Mouse (Mus musculus) right cerebral cortex, postnatal 10 days (tissue): Measurements from ENCODE around the gene Sh3glb2.

ENCODE experiments used
- DNase-seq, 2 experiments: peaks; one replicate each; pipeline ENCODE4 v3.0.0; 2021; ENCODE audit warnings: low spot score in 2 of 2

Gene Sh3glb2

DNA sequence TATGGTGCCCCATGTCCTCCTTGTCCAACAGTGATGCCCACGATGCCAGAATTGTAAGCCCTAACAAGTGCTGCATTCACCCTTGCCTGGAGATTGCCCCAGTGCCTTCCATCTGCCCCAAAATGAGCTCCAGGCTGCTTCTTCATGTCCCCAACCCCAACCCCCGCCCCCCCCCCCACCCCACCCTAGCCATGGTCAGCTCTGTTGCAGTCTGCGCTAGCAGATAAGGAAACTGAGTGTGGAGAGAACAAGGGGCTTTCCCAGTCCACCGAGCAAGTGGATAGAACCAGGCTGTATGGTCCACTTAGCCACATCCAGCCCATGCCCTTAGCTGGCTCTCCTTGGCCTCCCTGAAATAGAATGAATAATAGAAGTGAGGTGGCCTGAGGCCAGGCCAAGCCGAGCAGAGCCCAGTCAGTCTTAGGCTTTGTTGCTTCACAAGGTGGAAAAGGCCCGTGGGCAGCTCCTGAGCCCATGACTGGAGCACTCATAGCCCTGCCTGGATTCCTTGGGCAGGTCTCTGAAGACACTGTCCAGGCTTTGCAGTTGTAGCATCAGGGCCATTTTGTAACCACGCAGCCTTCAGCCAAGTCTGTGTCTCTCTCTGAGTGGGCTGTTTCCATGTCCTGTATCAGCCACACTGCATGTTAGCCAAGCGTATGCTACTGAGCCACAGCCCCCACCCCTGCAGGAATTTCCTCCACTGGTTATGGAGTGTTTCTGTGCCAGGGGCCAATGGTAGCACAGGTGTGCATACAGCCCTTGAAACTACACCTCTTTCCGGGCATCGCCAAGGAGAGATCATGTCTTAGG lies 21.6 kb upstream of the Sh3glb2 start:
- no peak for DNase-seq

DNA sequence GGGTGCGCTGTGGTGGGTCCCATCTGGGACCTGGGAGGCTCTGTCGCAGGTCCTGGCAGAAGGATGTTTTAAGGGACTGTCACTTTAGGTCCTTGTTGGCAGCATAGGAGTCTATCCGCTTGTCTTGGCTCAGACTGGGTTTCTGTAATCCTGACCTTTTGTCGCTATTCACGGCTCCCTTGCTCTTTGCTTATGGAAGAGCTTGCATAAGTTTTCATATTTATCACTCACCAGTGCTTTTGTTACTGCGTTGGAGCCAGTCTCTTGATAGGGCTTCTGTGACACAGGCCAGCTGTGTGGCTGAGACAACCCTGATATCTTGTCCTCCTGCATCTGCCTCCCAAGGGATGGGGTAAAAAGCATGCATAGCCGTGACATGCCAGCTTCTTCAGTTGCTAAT lies 20.2 kb upstream of the Sh3glb2 start:
- no peak for DNase-seq

DNA sequence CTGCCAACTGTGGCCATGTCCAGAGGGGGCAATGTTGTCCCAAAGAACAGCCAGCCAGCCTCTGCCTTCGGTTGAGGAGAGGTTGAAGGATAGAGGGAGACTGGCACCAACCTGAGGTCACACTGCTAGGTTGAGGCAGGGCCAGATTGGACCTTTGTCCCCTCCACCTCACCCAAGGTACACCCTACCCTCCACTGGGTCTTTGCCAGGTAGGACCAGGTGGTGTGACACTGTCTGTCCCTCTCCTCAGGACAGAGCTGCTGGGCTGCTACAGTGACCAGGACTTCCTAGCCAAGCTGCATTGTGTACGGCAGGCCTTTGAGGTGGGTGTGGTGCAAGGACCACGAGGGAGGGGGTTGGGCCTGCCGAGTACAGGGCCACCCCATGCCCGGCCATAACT lies 18.6 kb upstream of the Sh3glb2 start:
- DNase-seq = no peak

- DNase-seq = no peak
Observed at GRCm38 (mm10) chr2:30375893-30376292, 16.8 kb upstream of the Sh3glb2 start.

DNA sequence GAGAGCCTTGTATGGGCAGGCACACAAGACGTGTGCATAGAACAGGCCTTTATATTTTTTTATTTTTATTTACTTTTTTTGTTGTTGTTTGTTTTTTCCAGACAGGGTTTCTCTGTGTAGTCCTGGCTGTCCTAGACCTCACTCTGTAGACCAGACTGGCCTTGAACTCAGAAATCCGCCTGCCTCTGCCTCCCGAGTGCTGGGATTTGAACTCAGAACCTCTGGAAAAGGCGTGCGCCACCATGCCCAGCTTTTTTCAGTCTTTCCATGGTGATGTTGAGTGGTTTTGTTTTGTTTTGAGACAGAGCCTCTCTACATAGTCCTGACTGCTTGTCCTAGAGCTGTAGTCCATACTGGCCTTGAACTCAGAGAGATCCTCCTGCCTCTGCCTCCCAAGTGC lies 13.6 kb upstream of the Sh3glb2 start:
- no peak for DNase-seq

- no peak for DNase-seq
Observed at GRCm38 (mm10) chr2:30371544-30371943, 12.4 kb upstream of the Sh3glb2 start.

DNA sequence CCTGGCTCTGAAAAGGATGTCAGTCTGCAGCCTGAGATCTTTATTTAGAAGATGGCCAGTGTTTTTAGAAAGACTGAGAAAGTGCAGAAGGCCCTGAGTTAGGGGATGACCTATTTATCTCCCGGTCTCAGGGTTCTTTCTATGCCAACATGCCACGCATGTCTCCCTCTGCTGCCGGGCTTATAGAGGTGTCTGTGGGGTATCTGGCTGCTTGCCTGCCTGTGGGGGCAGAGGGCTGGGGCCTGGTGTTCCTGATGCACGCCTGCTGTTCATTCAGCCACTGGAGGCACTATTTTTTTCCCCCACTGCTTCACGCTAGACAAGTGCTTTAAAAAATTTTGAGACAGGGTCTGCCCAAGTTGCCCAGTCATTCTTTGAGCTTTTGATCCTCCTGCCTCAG lies 7.1 kb upstream of the Sh3glb2 start:
- no peak for DNase-seq

GRCm38 (mm10) chr2:30365281-30366069 lies 6.3 kb upstream of the Sh3glb2 start:
- no peak for DNase-seq

DNA sequence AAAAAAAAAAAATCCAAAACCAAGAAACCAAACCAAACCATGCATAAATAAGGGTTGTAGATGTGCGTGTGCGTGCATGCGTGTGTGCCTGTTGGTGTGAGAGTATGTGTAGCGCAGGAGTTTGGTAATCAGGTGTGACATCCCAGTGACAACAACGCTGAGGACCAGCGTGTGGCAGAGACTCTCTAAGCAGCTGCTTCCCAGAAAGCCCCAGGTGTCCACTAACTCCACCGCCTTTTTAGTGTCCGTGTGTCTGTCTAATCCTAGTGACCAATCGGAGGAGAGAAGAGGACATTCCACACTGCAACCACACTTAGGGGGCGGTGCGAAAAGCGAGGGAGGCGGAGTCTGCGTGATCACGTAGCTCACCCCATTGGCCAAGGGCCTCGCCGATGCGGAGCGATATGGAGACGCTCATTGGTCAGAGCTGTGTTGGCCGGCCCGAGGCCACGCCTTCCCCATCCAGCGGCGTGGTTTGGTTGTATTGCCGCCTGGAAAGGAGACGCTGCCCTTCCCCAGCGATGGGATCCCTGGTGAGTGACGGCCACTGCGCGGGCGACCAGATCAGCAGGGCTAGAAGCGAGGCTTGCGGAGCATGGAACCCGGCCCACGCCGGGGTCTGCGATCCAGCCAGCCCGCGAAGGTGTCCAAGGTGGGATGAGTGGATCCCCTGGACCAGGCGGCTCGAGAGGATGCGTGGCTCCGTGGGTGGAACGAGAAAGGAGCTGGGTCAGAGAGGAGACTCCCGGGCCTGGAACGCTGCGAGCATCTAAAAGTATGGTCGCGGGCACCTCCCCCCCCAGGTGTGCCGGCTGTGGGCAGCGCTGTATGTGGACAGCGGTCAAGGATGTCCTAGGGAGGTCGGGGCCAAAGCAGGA lies 4.9 kb upstream of the Sh3glb2 start, which contains the start of gene Miga2:
Gene Miga2 (plus strand): TSS at position 461 of the 878 bp plus-strand sequence.
- DNase-seq = peak; percentile 99 to 100

DNA sequence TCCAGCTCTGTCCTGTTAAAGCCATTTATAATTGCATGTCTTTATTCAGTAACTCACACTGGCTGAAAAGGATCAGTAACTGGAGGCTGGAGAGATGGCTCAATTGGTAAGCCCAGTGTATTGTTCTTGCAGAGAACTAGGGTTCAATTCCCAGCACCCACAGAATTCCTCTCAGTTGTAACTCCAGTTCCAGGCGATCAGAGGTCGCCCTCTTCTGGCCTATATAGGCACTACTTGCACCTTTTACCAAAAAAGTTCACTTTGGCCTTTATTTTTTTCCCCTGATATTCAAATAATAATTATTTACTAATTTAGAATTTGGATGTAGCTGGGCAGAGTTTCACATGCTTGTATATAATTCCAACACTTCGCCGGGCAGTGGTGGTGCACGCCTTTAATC lies 3.7 kb upstream of the Sh3glb2 start:
- no peak for DNase-seq

GRCm38 (mm10) chr2:30360626-30361025 lies 1.5 kb upstream of the Sh3glb2 start:
- no peak for DNase-seq

- DNase-seq = peak; percentile 55 to 76
Observed at GRCm38 (mm10) chr2:30357552-30358510, 1.3 kb downstream of the Sh3glb2 start.

- no peak for DNase-seq
Observed at GRCm38 (mm10) chr2:30356906-30357305, 2.2 kb downstream of the Sh3glb2 start.

DNA sequence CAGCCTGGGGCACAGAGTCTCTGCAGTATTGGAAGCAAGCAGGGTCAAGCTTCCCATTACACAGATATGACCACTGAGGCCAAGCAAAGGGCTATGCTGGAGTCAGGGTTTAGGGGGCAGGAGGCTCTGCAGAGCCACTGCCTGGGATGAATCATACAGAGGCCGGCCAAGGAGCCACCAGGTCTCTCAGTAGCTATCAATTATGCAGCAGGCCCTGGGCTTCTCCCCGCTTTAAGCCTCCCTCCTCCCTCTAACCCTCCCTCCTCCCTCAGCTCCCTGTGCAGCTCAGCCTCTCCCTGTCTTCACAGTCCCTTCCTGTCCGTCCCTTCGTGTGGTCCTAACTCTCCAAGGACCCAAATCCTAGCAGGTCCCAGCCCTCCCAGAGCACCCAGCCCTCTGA lies 2.9 kb downstream of the Sh3glb2 start:
- DNase-seq = no peak

- no peak for DNase-seq
Observed at GRCm38 (mm10) chr2:30355861-30356260, 3.3 kb downstream of the Sh3glb2 start.

DNA sequence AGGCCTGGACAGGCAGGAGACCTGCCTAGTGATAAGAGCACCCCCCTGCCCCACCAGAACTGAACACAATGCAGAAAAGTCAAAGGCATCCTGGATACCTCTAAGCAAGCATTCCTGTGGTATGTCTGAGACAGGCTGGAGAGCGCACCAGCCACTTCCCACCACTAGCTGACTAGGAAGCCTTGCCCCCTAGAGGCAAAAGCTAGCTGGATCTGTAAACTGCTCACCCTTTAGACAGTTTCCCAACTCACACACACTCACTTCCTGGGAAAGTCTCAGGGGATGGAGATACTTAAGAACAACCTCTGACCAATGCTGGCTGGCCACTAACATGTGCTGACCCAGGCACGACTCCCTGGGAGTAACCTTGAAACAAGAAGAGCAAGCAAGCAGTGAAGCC lies 8.0 kb downstream of the Sh3glb2 start:
- peak; percentile 16 to 23 for DNase-seq

GRCm38 (mm10) chr2:30349196-30349595 lies 9.9 kb downstream of the Sh3glb2 start:
- peak; percentile 18 to 21 for DNase-seq

DNA sequence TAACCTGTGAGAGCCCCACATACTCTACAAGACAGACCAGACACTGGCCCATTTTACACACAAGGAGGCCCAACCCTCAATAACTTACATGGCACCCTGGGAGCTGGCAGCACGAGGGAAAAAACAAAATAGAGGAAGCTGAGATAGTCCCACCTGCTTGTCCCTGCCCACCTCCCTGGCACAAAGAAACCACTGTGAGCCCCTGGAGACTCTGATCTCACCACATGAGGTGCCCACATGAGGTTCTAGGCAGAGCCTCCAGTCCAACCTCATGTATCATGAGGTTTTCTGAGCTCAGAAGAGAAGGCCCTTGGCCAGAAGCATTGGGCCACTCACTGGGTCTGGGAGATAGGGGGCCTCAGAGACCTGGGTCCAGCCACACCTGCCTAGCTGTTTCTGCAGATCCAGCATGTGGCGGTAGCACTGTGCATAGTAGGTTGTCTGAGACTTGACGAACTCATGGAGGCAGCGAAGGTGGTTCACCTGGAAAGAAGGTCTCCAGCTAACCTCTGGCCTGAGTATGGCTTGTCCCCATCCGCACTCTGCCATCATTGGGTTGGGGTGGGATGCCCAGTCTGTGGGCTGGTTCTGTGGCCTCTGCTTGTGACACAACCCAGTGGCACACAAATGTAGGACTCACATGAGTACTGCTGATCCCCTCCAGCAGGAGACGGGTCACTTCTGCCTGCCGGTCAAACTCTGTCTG lies 13.0 kb downstream of the Sh3glb2 start:
- peak in 1 of 2 experiments; percentile 26 for DNase-seq

DNA sequence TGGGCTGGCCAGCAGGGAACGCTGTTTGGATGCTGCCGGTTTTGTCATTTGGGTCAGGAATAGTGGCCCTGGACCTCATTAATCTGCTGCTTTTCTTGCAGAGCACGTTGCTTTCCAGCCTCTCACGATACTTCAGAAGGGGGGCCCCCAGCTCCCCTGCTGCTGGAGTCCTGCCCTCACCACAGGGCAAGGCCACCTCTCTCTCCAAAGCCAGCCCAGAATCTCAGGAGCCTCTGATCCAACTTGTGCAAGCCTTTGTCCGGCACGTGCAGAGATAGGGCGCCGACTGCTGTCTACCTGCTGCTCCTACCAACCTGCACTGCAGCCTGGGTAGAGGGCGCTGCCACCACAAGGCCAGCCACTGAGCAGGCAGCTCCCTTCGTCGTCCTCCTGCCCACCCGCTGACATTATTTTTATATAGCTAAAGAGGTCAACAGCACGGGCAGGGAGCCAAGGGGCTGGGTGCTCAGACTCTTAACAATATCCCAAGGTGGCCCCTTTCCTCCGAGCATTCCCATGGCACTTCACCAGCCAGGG lies 15.5 kb downstream of the Sh3glb2 start:
- peak; percentile 52 to 60 for DNase-seq

DNA sequence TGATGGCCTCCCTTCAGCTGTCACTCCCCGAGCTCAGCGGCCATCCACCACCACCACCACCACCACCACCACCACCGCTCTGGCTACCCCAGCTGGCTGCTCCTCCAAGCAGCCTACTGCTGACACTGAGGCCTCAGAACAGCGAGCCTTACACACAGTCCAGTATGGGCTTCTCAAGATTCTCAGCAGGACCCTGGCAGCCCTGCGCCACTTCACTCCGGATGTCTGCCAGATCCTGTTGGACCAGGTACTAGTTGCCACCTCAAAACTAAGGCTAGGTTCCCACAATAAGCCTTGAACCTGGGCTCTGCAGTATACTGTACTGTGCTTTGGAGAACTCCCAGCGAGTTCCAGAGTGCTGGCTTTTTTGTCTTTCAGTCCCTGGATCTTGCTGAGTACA lies 16.6 kb downstream of the Sh3glb2 start:
- DNase-seq = peak in 1 of 2 experiments; percentile 32
